Mouse (Mus musculus): ENCODE data around the gene Abca1. TPM values are rescaled to one million over a fixed set of nuclear protein-coding genes. Genes with fewer than 3 reads are reported as not detected.

Abca1 gene
- total and polyA plus RNA-seq, 2 experiments from 2014 or later: 3.7 to 18.1 TPM

DNA sequence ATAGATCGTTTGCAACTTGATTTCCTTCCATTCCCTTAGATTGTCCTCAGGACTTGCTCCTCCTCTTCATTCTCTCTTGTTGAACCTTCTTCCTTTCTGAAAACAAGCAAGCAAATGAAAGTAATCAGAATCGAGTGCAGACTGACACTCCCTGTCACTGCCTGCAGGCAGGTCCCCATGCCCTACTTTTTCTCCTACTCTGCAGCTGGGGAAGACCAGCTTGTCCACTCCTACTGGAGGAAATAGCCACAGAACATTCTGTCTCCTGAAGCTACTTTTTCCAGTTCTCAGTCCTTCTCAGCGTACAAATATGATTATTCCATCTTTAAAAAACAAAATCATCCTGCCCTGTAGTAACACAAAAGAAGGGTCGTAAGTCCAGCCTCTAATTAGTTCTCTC is 135.3 kb downstream of the Abca1 start:
- H3K9ac ChIP-seq (replicated peaks; ENCODE audit: low read depth, low read length): no peak overlapping the region
- H3K27ac ChIP-seq (ENCODE audit: low read depth): no peak overlapping the region
- ATAC-seq (ENCODE audit: insufficient read depth, low read depth) (no peak), DNase-seq (ENCODE audit: low spot score) (no peak)
- TF ChIP-seq CTCF (IDR thresholded peaks at IDR 0.05; ENCODE audit: low read depth): no peak
- TF ChIP-seq EP300 (IDR thresholded peaks at IDR 0.05; ENCODE audit: low read depth): no peak
- H3K27me3 ChIP-seq (ENCODE audit: control insufficient read depth, insufficient read depth, low read length): no peaks in the 10 kb centered on the region
- no peak overlapping the region for H3K4me3 ChIP-seq (ENCODE audit: low read depth, low read length)
- 0 out of 2 replicates have a peak, but pooled peaks cover 6% of the 10 kb centered on the region for H3K9me3 ChIP-seq (replicated peaks; ENCODE audit: control insufficient read depth, low read length)
- H3K4me2 ChIP-seq (ENCODE audit: low read depth, low read length): no peak overlapping the region
- peaks cover 27% of the 10 kb centered on the region for H3K36me3 ChIP-seq (replicated peaks; ENCODE audit: control insufficient read depth, insufficient read depth, low read length)
- 81% methylated on average over 4 of the region's 4 CpGs for WGBS
- H3K4me1 ChIP-seq (ENCODE audit: control insufficient read depth, insufficient read depth): no peaks in the 10 kb centered on the region

DNA sequence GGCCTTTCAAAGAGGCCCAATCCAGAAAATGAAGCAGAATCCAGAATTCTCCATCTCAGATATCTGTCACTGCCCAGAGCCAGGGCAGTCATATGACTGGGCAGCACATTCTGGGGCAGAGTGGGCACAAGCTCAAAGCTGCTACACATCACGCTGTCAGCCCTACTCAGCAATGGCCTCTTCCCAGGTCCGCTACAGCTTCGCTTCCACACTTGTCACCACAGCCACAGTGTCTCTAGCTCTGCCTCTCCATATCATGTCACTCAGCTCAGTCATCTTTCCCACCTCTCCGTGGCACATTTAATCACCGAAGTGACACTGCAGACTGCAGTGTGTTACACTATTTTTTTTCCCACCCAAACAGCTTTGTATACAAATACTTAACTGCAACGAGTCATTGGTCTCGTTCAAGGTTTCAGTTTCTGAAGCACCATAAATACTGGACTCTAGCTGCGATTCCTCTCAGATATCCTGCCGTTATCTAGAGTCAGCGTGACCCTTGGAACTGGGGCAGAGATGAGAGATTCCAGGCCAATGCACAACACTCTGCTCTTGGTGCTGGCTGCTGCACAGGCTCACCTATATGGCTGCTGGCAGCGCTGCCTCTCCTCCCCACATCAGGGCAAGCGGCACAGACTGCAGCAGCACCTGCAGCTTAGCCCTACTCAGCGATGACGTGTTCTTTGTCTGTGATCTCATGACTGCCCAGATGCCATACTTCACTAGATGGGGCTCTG is 136.3 kb downstream of the Abca1 start:
- peak overlapping the region; percentile 5; the same call in 1 of the 2 replicates for H3K4me2 ChIP-seq (ENCODE audit: low read depth, low read length)
- H3K4me1 ChIP-seq (ENCODE audit: control insufficient read depth, insufficient read depth): no peaks in the 10 kb centered on the region
- H3K36me3 ChIP-seq (replicated peaks; ENCODE audit: control insufficient read depth, insufficient read depth, low read length): peaks cover 32% of the 10 kb centered on the region
- no peak overlapping the region for H3K27ac ChIP-seq (ENCODE audit: low read depth)
- no peak overlapping the region for H3K9ac ChIP-seq (replicated peaks; ENCODE audit: low read depth, low read length)
- no peak; the same call in 1 of the 2 replicates for ATAC-seq (ENCODE audit: insufficient read depth, low read depth)
- no peak for TF ChIP-seq EP300 (IDR thresholded peaks at IDR 0.05; ENCODE audit: low read depth)
- no peak for TF ChIP-seq CTCF (IDR thresholded peaks at IDR 0.05; ENCODE audit: low read depth)
- H3K4me3 ChIP-seq (ENCODE audit: low read depth, low read length): no peak overlapping the region
- DNase-seq (ENCODE audit: low spot score): no peak
- 0 out of 2 replicates have a peak, but pooled peaks cover 8% of the 10 kb centered on the region for H3K9me3 ChIP-seq (replicated peaks; ENCODE audit: control insufficient read depth, low read length)
- WGBS: 64% methylated on average over 14 of the region's 14 CpGs
- no peaks in the 10 kb centered on the region for H3K27me3 ChIP-seq (ENCODE audit: control insufficient read depth, insufficient read depth, low read length)

- TF ChIP-seq EP300 (IDR thresholded peaks at IDR 0.05; ENCODE audit: low read depth) (no peak), CTCF (IDR thresholded peaks at IDR 0.05; ENCODE audit: low read depth) (no peak)
- no peaks in the 10 kb centered on the region for H3K4me1 ChIP-seq (ENCODE audit: control insufficient read depth, insufficient read depth)
- 87% methylated on average over 1 of the region's 1 CpGs for WGBS
- H3K36me3 ChIP-seq (replicated peaks; ENCODE audit: control insufficient read depth, insufficient read depth, low read length): peaks cover 52% of the 10 kb centered on the region
- H3K9me3 ChIP-seq (replicated peaks; ENCODE audit: control insufficient read depth, low read length): peaks cover 12% of the 10 kb centered on the region
- ATAC-seq (ENCODE audit: insufficient read depth, low read depth) (no peak), DNase-seq (ENCODE audit: low spot score) (no peak)
- no peak overlapping the region for H3K27ac ChIP-seq (ENCODE audit: low read depth)
- H3K4me3 ChIP-seq (ENCODE audit: low read depth, low read length): no peak overlapping the region
- no peaks in the 10 kb centered on the region for H3K27me3 ChIP-seq (ENCODE audit: control insufficient read depth, insufficient read depth, low read length)
- H3K9ac ChIP-seq (replicated peaks; ENCODE audit: low read depth, low read length): no peak overlapping the region
- no peak overlapping the region for H3K4me2 ChIP-seq (ENCODE audit: low read depth, low read length)
These were observed 141.3 kb downstream of the Abca1 start for GRCm38 (mm10) chr4:53018392-53018791.

DNA sequence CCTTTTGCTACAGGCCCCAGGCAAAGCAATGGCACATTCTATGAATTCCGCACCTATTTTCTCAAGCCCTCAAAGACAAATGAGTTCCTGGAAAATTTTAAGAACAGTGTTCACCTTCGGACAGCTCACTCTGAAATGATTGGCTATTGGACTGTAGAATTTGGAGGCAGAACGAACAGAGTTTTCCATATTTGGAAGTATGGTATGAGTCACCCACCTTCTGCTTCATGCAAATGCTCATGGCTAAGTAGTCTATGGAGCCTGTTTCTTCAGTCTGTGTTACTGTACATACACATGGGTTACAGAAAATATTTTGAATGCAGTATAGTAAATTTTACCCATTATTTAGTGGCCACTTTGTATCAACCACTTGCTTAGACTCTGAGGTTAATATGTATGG is 144.7 kb downstream of the Abca1 start:
- Histone ChIP-seq H3K4me2 (ENCODE audit: low read depth, low read length) (no peak overlapping the region), H3K9ac (replicated peaks; ENCODE audit: low read depth, low read length) (no peak overlapping the region), H3K27ac (ENCODE audit: low read depth) (no peak overlapping the region), H3K27me3 (ENCODE audit: control insufficient read depth, insufficient read depth, low read length) (no peaks in the 10 kb centered on the region), H3K4me3 (ENCODE audit: low read depth, low read length) (no peak overlapping the region), H3K4me1 (ENCODE audit: control insufficient read depth, insufficient read depth) (peaks cover 7% of the 10 kb centered on the region; the same call in 1 of the 2 replicates), H3K9me3 (replicated peaks; ENCODE audit: control insufficient read depth, low read length) (peaks cover 12% of the 10 kb centered on the region), H3K36me3 (replicated peaks; ENCODE audit: control insufficient read depth, insufficient read depth, low read length) (peaks cover 33% of the 10 kb centered on the region)
- WGBS: 88% methylated on average over 3 of the region's 3 CpGs
- DNase-seq (ENCODE audit: low spot score): no peak
- no peak for ATAC-seq (ENCODE audit: insufficient read depth, low read depth)
- no peak for TF ChIP-seq EP300 (IDR thresholded peaks at IDR 0.05; ENCODE audit: low read depth)
- no peak for TF ChIP-seq CTCF (IDR thresholded peaks at IDR 0.05; ENCODE audit: low read depth)

DNA sequence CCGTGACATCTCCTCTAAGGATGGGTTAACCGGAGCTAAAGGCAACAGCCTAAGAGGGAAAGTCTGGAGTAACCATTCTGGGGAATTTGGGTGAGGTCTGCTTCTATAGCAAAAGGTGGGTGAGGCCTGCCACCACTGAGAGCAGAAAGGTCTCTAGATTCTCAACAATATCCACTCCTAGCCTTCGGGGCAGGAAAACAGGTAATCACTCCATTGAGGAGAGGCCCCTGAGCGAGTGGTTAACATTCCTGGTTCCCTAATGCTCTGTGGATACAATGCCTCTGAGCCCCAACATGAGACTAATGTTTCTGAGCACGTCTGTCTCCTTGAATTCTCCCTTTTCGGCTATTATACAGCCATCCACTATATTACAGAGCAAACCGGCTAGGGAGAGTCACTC is 145.3 kb downstream of the Abca1 start:
- H3K27ac ChIP-seq (ENCODE audit: low read depth): no peak overlapping the region
- no peak overlapping the region for H3K4me2 ChIP-seq (ENCODE audit: low read depth, low read length)
- TF ChIP-seq CTCF (IDR thresholded peaks at IDR 0.05; ENCODE audit: low read depth) (no peak), EP300 (IDR thresholded peaks at IDR 0.05; ENCODE audit: low read depth) (no peak)
- 92% methylated on average over 7 of the region's 7 CpGs for WGBS
- H3K9me3 ChIP-seq (replicated peaks; ENCODE audit: control insufficient read depth, low read length): peaks cover 12% of the 10 kb centered on the region
- H3K9ac ChIP-seq (replicated peaks; ENCODE audit: low read depth, low read length): no peak overlapping the region
- no peak overlapping the region for H3K4me3 ChIP-seq (ENCODE audit: low read depth, low read length)
- H3K36me3 ChIP-seq (replicated peaks; ENCODE audit: control insufficient read depth, insufficient read depth, low read length): peaks cover 30% of the 10 kb centered on the region
- peaks cover 7% of the 10 kb centered on the region; the same call in 1 of the 2 replicates for H3K4me1 ChIP-seq (ENCODE audit: control insufficient read depth, insufficient read depth)
- DNase-seq (ENCODE audit: low spot score) (no peak), ATAC-seq (ENCODE audit: insufficient read depth, low read depth) (no peak)
- H3K27me3 ChIP-seq (ENCODE audit: control insufficient read depth, insufficient read depth, low read length): no peaks in the 10 kb centered on the region

Data from heart, postnatal 0 days (tissue).